Mouse (Mus musculus) ES-Bruce4 (cell line): ENCODE measurements around the gene Setd3.

ENCODE experiments used
- CTCF ChIP-seq: IDR thresholded peaks from one replicate; pipeline ENCODE4 v1.8.1; 2011; ENCODE audit warnings: low read depth, low read length
- EP300 ChIP-seq: IDR thresholded peaks from 2 replicates; pipeline ENCODE4 v1.6.1; 2011; ENCODE audit warnings: low read depth, low read length; ENCODE audit not compliant: insufficient read depth
- POLR2A ChIP-seq: IDR thresholded peaks from one replicate; pipeline ENCODE4 v1.8.1; 2011; ENCODE audit warnings: low read length; ENCODE audit not compliant: insufficient read depth

- TF ChIP-seq POLR2A: no peak
- TF ChIP-seq CTCF: no peak
- no peak for TF ChIP-seq EP300
Measured at GRCm38 (mm10) chr12:108187541-108188091, 8.5 kb upstream of the Setd3 start.
